Mouse (Mus musculus): ENCODE data around the gene Foxm1. TPM values are rescaled to one million over a fixed set of nuclear protein-coding genes. Genes with fewer than 3 reads are reported as not detected.
A peak's percentile ranks its signal among the peaks of the same experiment; 100 is the strongest.

Gene Foxm1
- 24.8 and 30.4 TPM in 2 replicates for polyA plus RNA-seq (2012; rRNA removed)

GRCm38 (mm10) chr6:128362381-128363006 is at the start of gene Foxm1, which contains the start of gene Rhno1:
Foxm1 (plus strand) TSS chr6:128362967.
Rhno1 (minus strand) TSS chr6:128362911.
- WGBS = under 1% methylated on average over 70 of the region's 76 CpGs
- DNase-seq (ENCODE audit: low read depth, low spot score) = peak; percentile 47

DNA sequence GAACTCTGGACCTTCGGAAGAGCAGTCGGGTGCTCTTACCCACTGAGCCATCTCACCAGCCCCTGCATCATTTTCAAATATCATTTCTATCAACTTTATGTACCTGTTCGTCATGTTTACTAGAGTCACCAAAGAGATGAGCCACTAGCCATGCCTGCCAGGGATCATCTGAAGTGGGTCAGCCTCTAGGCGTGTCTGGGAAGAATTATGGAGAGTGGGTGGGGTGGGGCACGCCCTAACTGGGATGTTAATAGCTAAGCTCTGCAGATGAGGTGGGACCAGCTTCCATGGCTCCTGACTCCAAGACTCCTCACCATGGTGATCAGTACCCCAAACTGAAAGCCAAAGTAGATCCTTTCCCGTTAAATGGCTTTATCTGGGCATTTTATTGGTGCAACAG is 48.0 kb upstream of the Foxm1 start:
- no peak for DNase-seq (ENCODE audit: low read depth, low spot score)
- 72% methylated on average over 6 of the region's 6 CpGs for WGBS

- whole genome bisulfite sequencing = 72% methylated on average over 8 of the region's 8 CpGs
- DNase-seq (ENCODE audit: low read depth, low spot score) = no peak
These were observed 47.2 kb upstream of the Foxm1 start for GRCm38 (mm10) chr6:128315597-128315996.

DNA sequence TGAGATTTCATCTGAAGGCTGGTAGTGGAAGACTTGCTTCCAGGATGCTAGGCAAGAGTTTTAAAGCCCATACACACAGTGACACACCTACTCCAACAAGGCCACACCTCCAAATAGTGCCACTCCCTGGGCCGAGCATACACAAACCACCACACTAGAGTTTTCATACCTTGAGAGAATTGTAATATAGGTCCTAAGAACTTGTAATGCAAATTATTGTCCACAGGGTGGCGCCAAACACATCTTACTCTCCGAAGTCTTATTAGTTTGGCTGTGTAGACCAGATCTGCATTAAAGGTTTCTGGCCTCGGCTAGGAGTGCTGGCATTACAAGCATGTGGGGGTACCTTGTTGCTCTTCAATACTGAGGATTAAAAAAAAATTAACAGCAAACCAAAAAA is 44.5 kb upstream of the Foxm1 start:
- DNase-seq (ENCODE audit: low read depth, low spot score) = peak; percentile 70
- WGBS = 4% methylated on average over 4 of the region's 4 CpGs

GRCm38 (mm10) chr6:128334397-128335124 is 28.2 kb upstream of the Foxm1 start:
- 16% methylated on average over 12 of the region's 12 CpGs for WGBS
- peak; percentile 54 for DNase-seq (ENCODE audit: low read depth, low spot score)

DNA sequence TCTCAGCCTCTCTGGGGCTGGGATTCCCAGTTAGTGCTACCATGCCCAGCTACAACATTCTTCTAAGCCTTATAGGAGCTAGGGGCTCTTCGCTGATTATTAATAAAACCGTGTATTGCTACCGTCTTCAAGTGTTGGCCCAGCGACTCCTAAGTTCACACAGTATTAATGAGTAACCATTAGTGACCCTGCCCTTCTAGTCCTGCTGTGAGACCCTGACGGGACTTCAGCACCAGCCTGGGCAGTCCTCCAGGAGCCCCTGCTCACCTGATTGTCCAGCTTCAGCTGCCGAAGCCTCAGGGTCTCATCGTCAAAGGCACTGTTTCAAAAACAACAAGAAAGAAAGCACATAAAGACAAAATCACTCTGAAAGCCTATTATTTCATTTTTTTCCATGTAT is 25.3 kb upstream of the Foxm1 start:
- 63% methylated on average over 7 of the region's 7 CpGs for WGBS

GRCm38 (mm10) chr6:128338876-128339275 is 23.9 kb upstream of the Foxm1 start:
- DNase-seq (ENCODE audit: low read depth, low spot score) = no peak
- 38% methylated on average over 5 of the region's 5 CpGs for WGBS

More for the DNA sequence above, 25.3 kb upstream of the Foxm1 start:
- no peak for DNase-seq (ENCODE audit: low read depth, low spot score)

GRCm38 (mm10) chr6:128341956-128342723 is 20.6 kb upstream of the Foxm1 start:
- WGBS = 85% methylated on average over 11 of the region's 11 CpGs
- no peak for DNase-seq (ENCODE audit: low read depth, low spot score)

DNA sequence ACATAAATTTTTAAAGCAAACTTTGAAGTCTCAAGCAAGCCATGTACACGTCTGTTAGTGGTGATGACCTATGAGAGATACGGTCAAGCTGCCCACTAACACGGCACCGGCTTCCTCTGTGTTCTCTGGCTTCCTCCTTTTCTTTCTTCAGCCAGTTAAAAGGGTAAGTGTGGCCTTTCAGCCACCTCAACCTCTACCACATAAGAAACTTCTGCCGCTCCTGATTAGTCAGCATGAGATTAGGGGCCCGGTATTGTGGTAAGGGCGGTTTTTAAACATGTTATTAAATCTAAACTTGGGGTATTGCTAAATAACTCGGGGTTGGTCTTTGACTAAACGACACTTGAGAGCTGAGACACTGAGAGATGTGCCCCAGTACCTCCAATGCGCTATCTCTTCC is 17.1 kb upstream of the Foxm1 start:
- 77% methylated on average over 10 of the region's 10 CpGs for WGBS
- DNase-seq (ENCODE audit: low read depth, low spot score) = no peak

GRCm38 (mm10) chr6:128346782-128347181 is 16.0 kb upstream of the Foxm1 start:
- WGBS = 72% methylated on average over 6 of the region's 6 CpGs
- no peak for DNase-seq (ENCODE audit: low read depth, low spot score)

DNA sequence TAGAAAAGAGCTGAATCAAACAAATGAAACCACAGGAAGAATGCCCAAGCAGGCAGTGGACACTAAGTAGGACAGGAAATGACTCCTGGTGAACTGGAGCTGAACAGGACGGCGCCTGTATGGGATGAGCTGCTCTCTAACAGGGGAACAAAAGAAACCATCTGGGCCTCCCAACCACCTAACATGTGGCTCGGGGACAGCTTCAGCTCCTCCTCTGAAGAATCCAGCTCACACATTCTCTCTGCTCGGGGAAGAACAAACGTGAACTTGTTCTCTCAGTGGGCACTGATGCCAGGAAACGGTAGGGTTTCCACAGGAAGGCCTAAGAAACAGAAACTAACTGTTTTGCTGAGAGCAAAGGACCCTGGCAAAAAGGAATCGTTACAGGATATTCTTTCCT is 13.1 kb upstream of the Foxm1 start:
- no peak for DNase-seq (ENCODE audit: low read depth, low spot score)
- 55% methylated on average over 7 of the region's 7 CpGs for WGBS

- WGBS = 76% methylated on average over 3 of the region's 3 CpGs
- no peak for DNase-seq (ENCODE audit: low read depth, low spot score)
These were observed 8.6 kb upstream of the Foxm1 start for GRCm38 (mm10) chr6:128354140-128354539.

- no peak for DNase-seq (ENCODE audit: low read depth, low spot score)
- under 1% methylated on average over 28 of the region's 28 CpGs for WGBS
These were observed 7.5 kb upstream of the Foxm1 start for GRCm38 (mm10) chr6:128355201-128355681.

- peak; percentile 43 for DNase-seq (ENCODE audit: low read depth, low spot score)
These were observed 6.9 kb upstream of the Foxm1 start, which contains the start of gene Tulp3 for GRCm38 (mm10) chr6:128355726-128356416. Tulp3 (minus strand) TSS chr6:128355851.

DNA sequence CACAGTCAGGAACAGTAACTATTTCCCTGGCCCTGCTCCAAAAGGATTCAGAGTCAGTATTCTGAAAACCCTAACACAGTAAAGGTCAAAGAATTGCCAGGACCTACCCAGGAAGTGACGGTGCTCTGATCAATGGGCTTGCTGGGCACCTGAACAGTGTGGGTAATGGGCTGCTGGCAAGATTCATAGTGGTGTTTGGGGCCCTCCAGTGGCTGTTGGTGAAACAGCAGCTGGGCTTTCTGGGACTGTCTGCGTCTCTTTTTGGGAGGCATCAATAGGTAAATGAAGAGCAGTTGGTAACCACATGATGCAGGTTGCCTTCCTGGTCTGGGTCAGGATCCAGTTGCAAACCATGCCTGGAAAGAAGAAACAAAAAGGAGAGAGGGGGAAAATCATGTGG is 3.8 kb upstream of the Foxm1 start:
- WGBS = 42% methylated on average over 2 of the region's 2 CpGs
- DNase-seq (ENCODE audit: low read depth, low spot score) = no peak

More at GRCm38 (mm10) chr6:128355726-128356416, 6.9 kb upstream of the Foxm1 start, which contains the start of gene Tulp3:
- WGBS = under 1% methylated on average over 42 of the region's 42 CpGs

- DNase-seq (ENCODE audit: low read depth, low spot score) = no peak
- WGBS = 11% methylated on average over 9 of the region's 9 CpGs
These were observed 866 bp upstream of the Foxm1 start for GRCm38 (mm10) chr6:128361901-128362300.

- DNase-seq (ENCODE audit: low read depth, low spot score) = no peak
- WGBS = 3% methylated on average over 46 of the region's 46 CpGs
These were observed 449 bp downstream of the Foxm1 start for GRCm38 (mm10) chr6:128363007-128363825.

DNA sequence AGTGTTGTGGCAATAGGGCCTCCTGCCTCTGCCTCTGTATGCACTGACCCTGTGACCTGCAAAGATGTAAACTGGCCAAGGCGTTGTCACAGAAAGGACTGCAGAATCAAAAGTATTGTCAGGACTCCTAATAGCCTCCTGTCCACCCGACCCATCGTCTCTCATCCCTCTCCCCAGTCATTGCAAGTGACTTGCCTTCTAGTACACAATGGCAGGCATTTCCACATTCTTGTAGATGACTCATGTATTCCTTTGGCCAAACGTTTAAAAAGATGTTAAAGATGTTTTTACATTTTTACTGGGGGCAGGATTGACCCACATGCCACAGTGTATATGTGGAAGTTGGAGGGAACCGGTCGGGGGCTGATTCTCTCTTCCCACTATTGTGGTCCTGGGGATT is 2.0 kb downstream of the Foxm1 start:
- WGBS = 61% methylated on average over 6 of the region's 6 CpGs

DNA sequence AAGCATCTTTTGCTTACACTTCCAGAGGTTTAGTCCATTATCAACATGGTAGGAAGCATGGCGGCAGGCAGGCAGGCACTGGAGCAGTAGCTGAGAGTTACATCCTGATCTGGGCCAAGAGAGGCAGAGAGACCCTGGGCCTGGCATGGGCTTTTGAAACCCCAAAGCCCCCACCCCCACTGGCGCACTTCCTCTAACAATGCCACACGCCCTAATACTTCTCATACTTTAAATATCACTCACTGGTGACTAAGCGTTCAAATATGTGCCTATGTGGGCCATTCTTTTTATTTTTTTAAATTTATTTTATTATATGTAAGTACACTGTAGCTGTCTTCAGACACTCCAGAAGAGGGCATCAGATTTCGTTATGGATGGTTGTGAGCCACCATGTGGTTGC is 3.7 kb downstream of the Foxm1 start:
- no peak for DNase-seq (ENCODE audit: low read depth, low spot score)
- WGBS = 91% methylated on average over 5 of the region's 5 CpGs

More for the DNA sequence above, 2.0 kb downstream of the Foxm1 start:
- no peak for DNase-seq (ENCODE audit: low read depth, low spot score)

All from large intestine, adult 2 months (tissue).